In genomic region chr15:93276276-93276675, GRCm38 (mm10) we compare ENCODE assay signal across 7 mouse cellular contexts. TPM values are rescaled to one million over a fixed set of nuclear protein-coding genes. Genes with fewer than 3 reads are reported as not detected.
A peak's percentile ranks its signal among the peaks of the same experiment; 100 is the strongest.
DNase-seq lines count a peak whose midpoint lies in the region; ATAC-seq lines count a peak whose summit lies in the region.

No protein-coding gene starts in this region.

- H3K36me3 ChIP-seq in embryonic facial prominence, embryonic 13.5 days = 0 out of 2 replicates have a peak, but pooled peaks cover 11% of the 10 kb centered on the region
- peaks cover 10% of the 10 kb centered on the region for H3K36me3 ChIP-seq in hindbrain, embryonic 14.5 days (replicated peaks; ENCODE audit: control insufficient read depth, insufficient read depth)
- H3K36me3 ChIP-seq in liver, embryonic 13.5 days = peaks cover 12% of the 10 kb centered on the region; the same call in 1 of the 2 replicates
- H3K36me3 ChIP-seq in neural tube, embryonic 15.5 days = peaks cover 11% of the 10 kb centered on the region; the same call in 1 of the 2 replicates

- peak overlapping the region; percentile 91 for H3K4me2 ChIP-seq in embryonic facial prominence, embryonic 13.5 days
- H3K4me2 ChIP-seq in hindbrain, embryonic 14.5 days (replicated peaks) = peak overlapping the region; percentile 94
- H3K4me2 ChIP-seq in liver, embryonic 13.5 days = peak overlapping the region; percentile 91
- H3K4me2 ChIP-seq in neural tube, embryonic 15.5 days = peak overlapping the region; percentile 82

- DNase-seq in B cell, adult 2 months = peak; percentile 17 to 24
- DNase-seq in ES-CJ7 (ENCODE audit: low read depth, low spot score) = peak; percentile 32
- DNase-seq in hindbrain, embryonic 14.5 days (ENCODE audit: low spot score) = peak; percentile 40
- DNase-seq in liver, embryonic 13.5 days = no peak
- no peak for DNase-seq in right cerebral cortex, postnatal 14 days

- 3% methylated on average over 14 of the region's 14 CpGs for WGBS in embryonic facial prominence, embryonic 13.5 days
- WGBS in hindbrain, embryonic 14.5 days = 4% methylated on average over 14 of the region's 14 CpGs
- 10% methylated on average over 14 of the region's 14 CpGs for WGBS in liver, embryonic 13.5 days (ENCODE audit: insufficient replicate concordance)
- WGBS in neural tube, embryonic 15.5 days = 3% methylated on average over 14 of the region's 14 CpGs

- no peaks in the 10 kb centered on the region for H3K27me3 ChIP-seq in embryonic facial prominence, embryonic 13.5 days
- no peaks in the 10 kb centered on the region for H3K27me3 ChIP-seq in hindbrain, embryonic 14.5 days (ENCODE audit: control insufficient read depth, insufficient read depth, low read length)
- no peaks in the 10 kb centered on the region for H3K27me3 ChIP-seq in liver, embryonic 13.5 days
- H3K27me3 ChIP-seq in neural tube, embryonic 15.5 days (replicated peaks) = no peaks in the 10 kb centered on the region

- H3K4me1 ChIP-seq in embryonic facial prominence, embryonic 13.5 days = peaks cover 29% of the 10 kb centered on the region
- peaks cover 14% of the 10 kb centered on the region for H3K4me1 ChIP-seq in hindbrain, embryonic 14.5 days (replicated peaks; ENCODE audit: control insufficient read depth, insufficient read depth, low read length)
- H3K4me1 ChIP-seq in liver, embryonic 13.5 days (replicated peaks) = peaks cover 39% of the 10 kb centered on the region
- H3K4me1 ChIP-seq in neural tube, embryonic 15.5 days = peaks cover 32% of the 10 kb centered on the region

- ATAC-seq in embryonic facial prominence, embryonic 13.5 days (ENCODE audit: insufficient number of reproducible peaks, insufficient read depth, low FRiP score, low TSS enrichment, low read depth) = no peak
- no peak for ATAC-seq in hindbrain, embryonic 14.5 days (ENCODE audit: low FRiP score)
- ATAC-seq in liver, embryonic 13.5 days (ENCODE audit: low read depth) = no peak
- no peak for ATAC-seq in neural tube, embryonic 15.5 days (ENCODE audit: low FRiP score)

- no peaks in the 10 kb centered on the region for H3K9me3 ChIP-seq in embryonic facial prominence, embryonic 13.5 days
- H3K9me3 ChIP-seq in hindbrain, embryonic 14.5 days (ENCODE audit: control insufficient read depth, low read length) = no peaks in the 10 kb centered on the region
- no peaks in the 10 kb centered on the region for H3K9me3 ChIP-seq in liver, embryonic 13.5 days (replicated peaks)
- no peaks in the 10 kb centered on the region for H3K9me3 ChIP-seq in neural tube, embryonic 15.5 days (replicated peaks)

- H3K9ac ChIP-seq in embryonic facial prominence, embryonic 13.5 days = peak overlapping the region; percentile 58; the same call in 1 of the 2 replicates
- H3K9ac ChIP-seq in hindbrain, embryonic 14.5 days = peak overlapping the region; percentile 68
- H3K9ac ChIP-seq in liver, embryonic 13.5 days = peak overlapping the region; percentile 78
- peak overlapping the region; percentile 45 for H3K9ac ChIP-seq in neural tube, embryonic 15.5 days (replicated peaks)

- peak overlapping the region; percentile 76 for H3K4me3 ChIP-seq in embryonic facial prominence, embryonic 13.5 days
- H3K4me3 ChIP-seq in hindbrain, embryonic 14.5 days (replicated peaks; ENCODE audit: low read length) = peak overlapping the region; percentile 76
- H3K4me3 ChIP-seq in liver, embryonic 13.5 days (replicated peaks) = peak overlapping the region; percentile 84
- H3K4me3 ChIP-seq in neural tube, embryonic 15.5 days (replicated peaks) = peak overlapping the region; percentile 75

- no peak overlapping the region for H3K27ac ChIP-seq in embryonic facial prominence, embryonic 13.5 days
- no peak overlapping the region for H3K27ac ChIP-seq in hindbrain, embryonic 14.5 days
- H3K27ac ChIP-seq in liver, embryonic 13.5 days = peak overlapping the region; percentile 90
- H3K27ac ChIP-seq in neural tube, embryonic 15.5 days (replicated peaks) = peak overlapping the region; percentile 92

RNA-seq across cellular contexts. Expression of gene Gxylt1, which starts 1.3 kb away (rescaled TPM):
- polyA plus RNA-seq in embryonic facial prominence, embryonic 13.5 days (2015; fragmentation: Nextera tagmentation; extraction: Ambion mirVana) = 16.7 and 19.1 TPM in 2 replicates
- polyA plus RNA-seq in hindbrain, embryonic 14.5 days (2014; fragmentation: Nextera tagmentation; extraction: Ambion mirVana) = 6.5 and 7.3 TPM in 2 replicates
- 3.3 and 4.1 TPM in 2 replicates for polyA plus RNA-seq in liver, embryonic 13.5 days (2015; fragmentation: Nextera tagmentation; extraction: Ambion mirVana)
- polyA plus RNA-seq in neural tube, embryonic 15.5 days (2015; fragmentation: Nextera tagmentation; extraction: Ambion mirVana) = 4.4 and 6.5 TPM in 2 replicates

Comparison
In these comparisons a context has a peak if more than half of its experiments do, and no peak if none do; other contexts are left out.
1. DNase-seq: peak in B cell, adult 2 months (2 of 2), ES-CJ7 (single experiment) and hindbrain, embryonic 14.5 days (single experiment); none in liver, embryonic 13.5 days (single experiment) and right cerebral cortex, postnatal 14 days (single experiment).
2. H3K27ac ChIP-seq: peak in liver, embryonic 13.5 days (single experiment) and neural tube, embryonic 15.5 days (single experiment); none in embryonic facial prominence, embryonic 13.5 days (single experiment) and hindbrain, embryonic 14.5 days (single experiment).
3. Peak in every context shown above with its lines, with median percentiles within 50 percentile points of each other: H3K4me2 ChIP-seq, H3K4me3 ChIP-seq and H3K9ac ChIP-seq.